Mouse (Mus musculus) limb, embryonic 11.5 days (tissue): ENCODE measurements at regions not wholly inside any gene's neighbourhood (a gene's known extent, or its start where the extent isn't known, plus 50 kb on each side); places are given as distances from the start of the nearest gene placed in this dataset.
"Not testable (repeated sequence)": the region's sequence is repeated elsewhere in the genome, so short reads cannot be mapped to it uniquely, and the experiment has no call there.

Experiments used
- ATAC-seq: fragments of 200-750 bp; cut with Nextera tagmentation; 2 replicates; pipeline ENCODE4 v1.8.0; 2017; ENCODE audit warnings: low read depth; ENCODE audit not compliant: insufficient number of reproducible peaks, low FRiP score, low TSS enrichment
- DNase-seq: peaks from one replicate; pipeline ENCODE4 v3.0.0-alpha.2; 2015; ENCODE audit warnings: low spot score
- H3K27ac ChIP-seq: fragments of 300-500 bp; sonication (generic); replicated peaks from 2 replicates; pipeline ENCODE4 v1.5.1; 2014; ENCODE audit warnings: low read depth, mild to moderate bottlenecking, low read length
- H3K27me3 ChIP-seq: fragments of 300-500 bp; sonication (generic); 2 replicates; pipeline ENCODE4 v1.6.1; 2014; ENCODE audit warnings: mild to moderate bottlenecking, low read length, mixed read lengths; ENCODE audit not compliant: control insufficient read depth, insufficient read depth
- H3K36me3 ChIP-seq: fragments of 300-500 bp; sonication (generic); 2 replicates; pipeline ENCODE4 v1.6.1; 2014; ENCODE audit warnings: mild to moderate bottlenecking, low read length, moderate library complexity, mixed read lengths; ENCODE audit not compliant: control insufficient read depth, insufficient read depth
- H3K4me1 ChIP-seq: fragments of 300-500 bp; sonication (generic); 2 replicates; pipeline ENCODE4 v1.6.1; 2014; ENCODE audit warnings: low read length, mixed read lengths; ENCODE audit not compliant: control insufficient read depth, insufficient read depth
- H3K4me2 ChIP-seq: fragments of 300-500 bp; sonication (generic); 2 replicates; pipeline ENCODE4 v1.6.1; 2014; ENCODE audit warnings: low read depth, mild to moderate bottlenecking, moderate library complexity; ENCODE audit not compliant: severe bottlenecking
- H3K4me3 ChIP-seq: fragments of 300-500 bp; sonication (generic); 2 replicates; pipeline ENCODE4 v1.5.1; 2014; ENCODE audit warnings: low read depth, low read length
- H3K9ac ChIP-seq: fragments of 300-500 bp; sonication (generic); 2 replicates; pipeline ENCODE4 v1.6.1; 2014; ENCODE audit warnings: mild to moderate bottlenecking, low read length
- H3K9me3 ChIP-seq: fragments of 300-500 bp; sonication (generic); 2 replicates; pipeline ENCODE4 v1.6.1; 2016; ENCODE audit warnings: low read length; ENCODE audit not compliant: control insufficient read depth
- WGBS: fragments of 180-500 bp; shearing (Covaris S2); extraction: QIAGEN DNeasy Blood & Tissue Kit; methylation state at CpG from one replicate; pipeline ENCODE4 v1.1.7; 2014; 5-methylcytosine and 5-hydroxymethylcytosine counted together

DNA sequence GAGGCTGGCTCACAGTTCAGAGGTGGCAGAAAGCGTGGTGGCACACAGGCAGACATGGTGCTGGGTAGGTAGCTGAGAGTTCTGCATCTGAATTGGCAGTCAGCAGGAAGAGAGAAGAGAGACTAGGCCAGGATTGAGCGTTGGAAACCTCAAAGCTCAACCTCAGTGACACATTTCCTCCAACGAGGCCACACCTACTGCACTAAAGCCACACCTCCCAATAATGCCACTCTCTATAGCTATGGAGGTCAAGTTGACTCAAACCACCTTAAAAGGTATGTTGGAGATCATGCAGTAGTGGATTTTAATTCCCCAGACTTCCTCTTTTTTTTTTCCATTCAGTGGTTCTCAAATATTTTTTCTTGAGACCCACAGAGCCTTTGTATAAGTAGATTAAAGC is 57.1 kb downstream of the Ccdc54 start:
- no peak overlapping the region for H3K9ac ChIP-seq
- H3K4me1 ChIP-seq: no peaks in the 10 kb centered on the region
- H3K36me3 ChIP-seq: no peaks in the 10 kb centered on the region
- H3K27ac ChIP-seq: no peak overlapping the region
- 70% methylated on average over 3 of the region's 3 CpGs for WGBS
- H3K4me3 ChIP-seq: no peak overlapping the region
- H3K9me3 ChIP-seq: no peaks in the 10 kb centered on the region
- no peak overlapping the region for H3K4me2 ChIP-seq
- no peaks in the 10 kb centered on the region for H3K27me3 ChIP-seq
- DNase-seq: no peak
- ATAC-seq: no peak

GRCm38 (mm10) chr16:50529511-50530416 is 61.2 kb downstream of the Ccdc54 start:
- H3K4me2 ChIP-seq: peak overlapping the region; percentile 95
- H3K27ac ChIP-seq: no peak overlapping the region; the same call in 1 of the 2 replicates
- H3K4me1 ChIP-seq: no peaks in the 10 kb centered on the region
- no peaks in the 10 kb centered on the region for H3K27me3 ChIP-seq
- ATAC-seq: peak; percentile 61; the same call in 1 of the 2 replicates
- peak overlapping the region; percentile 83 for H3K9ac ChIP-seq
- DNase-seq: peak; percentile 95
- H3K36me3 ChIP-seq: no peaks in the 10 kb centered on the region
- H3K4me3 ChIP-seq: peak overlapping the region; percentile 74
- WGBS: under 1% methylated on average over 46 of the region's 46 CpGs
- H3K9me3 ChIP-seq: no peaks in the 10 kb centered on the region

DNA sequence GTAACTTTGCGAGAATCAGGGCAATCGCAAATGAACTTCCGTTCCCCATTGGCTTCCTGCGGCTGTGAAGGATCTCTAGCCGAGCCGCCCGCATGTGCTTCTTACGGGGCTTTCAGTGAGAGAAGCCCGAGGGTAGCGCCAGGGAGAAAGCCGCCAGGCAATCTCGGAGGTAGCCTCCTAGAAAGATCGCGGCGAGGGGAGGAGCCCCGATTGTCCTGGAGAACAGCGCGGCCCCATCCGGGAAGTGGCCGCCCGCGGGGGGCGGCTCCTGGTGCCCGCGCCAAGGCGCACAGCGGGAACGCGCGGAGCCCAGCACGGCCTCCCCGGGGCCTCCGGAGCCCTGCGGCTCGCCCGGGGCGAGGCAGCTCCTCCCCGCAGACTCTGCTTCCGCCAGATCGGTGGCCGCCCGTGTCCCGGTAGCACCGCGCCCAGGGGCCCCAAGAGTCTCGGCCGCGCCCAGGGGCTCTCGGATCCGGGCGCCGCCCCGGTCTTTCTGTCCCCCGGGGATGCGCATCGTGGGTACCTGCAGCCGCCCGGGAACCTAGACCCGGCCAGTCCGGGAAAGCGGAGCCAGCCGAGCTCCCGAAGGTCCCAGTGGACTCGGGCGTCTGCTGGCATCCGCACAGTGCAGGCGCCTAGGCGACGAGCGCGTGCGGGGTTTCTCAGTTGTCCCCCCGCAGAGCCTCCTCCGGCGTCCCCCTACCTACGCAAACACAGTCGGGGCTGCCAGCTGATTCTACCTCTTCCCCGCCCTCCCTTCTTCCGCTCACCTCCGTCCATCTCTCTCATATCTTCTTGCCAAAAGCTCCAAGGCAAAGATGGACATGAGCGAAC is 62.1 kb downstream of the Ccdc54 start:
- peak overlapping the region; percentile 83 for H3K9ac ChIP-seq
- H3K4me3 ChIP-seq: peak overlapping the region; percentile 74
- H3K4me1 ChIP-seq: no peaks in the 10 kb centered on the region
- ATAC-seq (peak; percentile 81), DNase-seq (peak; percentile 82)
- peak overlapping the region; percentile 95 for H3K4me2 ChIP-seq
- no peaks in the 10 kb centered on the region for H3K36me3 ChIP-seq
- peak overlapping the region; percentile 79; the same call in 1 of the 2 replicates for H3K27ac ChIP-seq
- under 1% methylated on average over 81 of the region's 81 CpGs for WGBS
- H3K9me3 ChIP-seq: no peaks in the 10 kb centered on the region
- H3K27me3 ChIP-seq: no peaks in the 10 kb centered on the region

DNA sequence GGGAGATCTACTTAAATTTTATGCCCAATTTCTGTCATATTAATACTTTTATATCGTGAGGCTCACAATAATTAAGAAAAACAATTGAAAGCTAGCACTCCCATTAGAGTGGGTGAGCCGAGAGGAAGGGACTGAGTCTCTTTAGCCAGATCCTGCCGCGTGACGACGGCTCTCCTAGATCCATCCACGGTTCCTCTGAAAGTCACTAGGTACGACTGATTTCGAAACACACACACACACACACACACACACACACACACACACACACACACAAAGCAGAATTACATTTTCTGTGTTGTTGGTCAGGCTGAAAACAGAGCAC is 62.6 kb downstream of the Ccdc54 start:
- WGBS: under 1% methylated on average over 9 of the region's 9 CpGs
- Histone ChIP-seq H3K27ac (peak overlapping the region; percentile 79; the same call in 1 of the 2 replicates), H3K36me3 (no peaks in the 10 kb centered on the region), H3K9ac (peak overlapping the region; percentile 83), H3K27me3 (no peaks in the 10 kb centered on the region), H3K4me3 (peak overlapping the region; percentile 74), H3K4me1 (no peaks in the 10 kb centered on the region), H3K4me2 (peak overlapping the region; percentile 95), H3K9me3 (no peaks in the 10 kb centered on the region)
- ATAC-seq: no peak
- DNase-seq: no peak

DNA sequence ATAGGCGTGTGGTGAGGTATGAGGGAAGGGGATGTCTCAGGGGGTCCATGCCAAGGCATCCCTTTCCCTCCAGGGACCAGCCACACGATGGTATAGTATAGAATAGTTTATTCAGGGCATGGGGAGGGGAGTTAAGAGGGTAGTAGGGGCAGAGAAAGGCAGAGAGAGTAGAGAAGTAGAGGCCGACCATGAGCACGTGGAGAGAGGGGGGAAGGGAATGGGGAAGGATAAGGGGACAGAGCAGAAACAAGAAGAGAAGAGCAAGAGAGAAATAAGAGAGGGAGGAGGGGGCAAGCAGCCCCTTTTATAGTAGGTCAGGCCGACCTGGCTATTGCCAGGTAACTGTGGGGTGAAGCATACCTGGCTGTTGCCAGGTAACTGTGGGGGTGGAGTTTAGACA is 64.0 kb downstream of the Ccdc54 start:
- not testable (repeated sequence) for H3K9me3 ChIP-seq, H3K9ac ChIP-seq, H3K4me1 ChIP-seq, H3K27me3 ChIP-seq, H3K4me2 ChIP-seq, H3K27ac ChIP-seq, ATAC-seq, H3K36me3 ChIP-seq, H3K4me3 ChIP-seq, DNase-seq
- 81% methylated on average over 5 of the region's 5 CpGs for WGBS

GRCm38 (mm10) chr16:50525934-50526366 is 65.0 kb downstream of the Ccdc54 start:
- Histone ChIP-seq H3K27ac (no peak overlapping the region), H3K4me1 (no peaks in the 10 kb centered on the region), H3K9ac (no peak overlapping the region), H3K9me3 (no peaks in the 10 kb centered on the region), H3K4me3 (no peak overlapping the region), H3K36me3 (no peaks in the 10 kb centered on the region), H3K4me2 (no peak overlapping the region), H3K27me3 (no peaks in the 10 kb centered on the region)
- WGBS: 89% methylated on average over 11 of the region's 11 CpGs
- ATAC-seq (no peak), DNase-seq (no peak)

DNA sequence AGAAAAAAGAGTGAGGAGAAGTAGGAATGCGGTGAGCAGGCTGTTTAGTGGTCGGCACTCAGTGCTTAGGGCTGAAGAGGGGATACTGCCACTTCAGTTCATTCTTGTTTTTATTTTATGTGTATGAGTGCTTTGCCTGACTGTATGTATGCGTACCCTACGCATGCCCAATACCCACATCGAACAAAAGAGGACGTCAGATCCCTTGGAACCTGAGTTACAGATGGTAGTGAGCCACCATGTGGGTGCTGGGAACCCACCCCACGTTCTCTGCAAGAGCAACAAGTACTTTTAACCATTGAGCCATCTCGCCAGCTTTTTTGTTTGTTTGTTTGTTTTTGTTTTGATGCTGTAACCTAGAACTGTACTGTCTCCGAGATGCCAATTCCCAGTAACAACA is 65.5 kb downstream of the Ccdc54 start:
- 87% methylated on average over 9 of the region's 9 CpGs for WGBS
- no peaks in the 10 kb centered on the region for H3K36me3 ChIP-seq
- H3K9ac ChIP-seq: no peak overlapping the region
- no peak for DNase-seq
- no peaks in the 10 kb centered on the region for H3K27me3 ChIP-seq
- H3K4me3 ChIP-seq: no peak overlapping the region
- H3K4me1 ChIP-seq: no peaks in the 10 kb centered on the region
- H3K4me2 ChIP-seq: no peak overlapping the region
- no peaks in the 10 kb centered on the region for H3K9me3 ChIP-seq
- H3K27ac ChIP-seq: no peak overlapping the region
- no peak for ATAC-seq

GRCm38 (mm10) chr16:50519610-50520009 is 71.3 kb downstream of the Ccdc54 start:
- Histone ChIP-seq H3K4me2 (no peak overlapping the region), H3K4me3 (no peak overlapping the region), H3K4me1 (no peaks in the 10 kb centered on the region), H3K9ac (no peak overlapping the region), H3K9me3 (no peaks in the 10 kb centered on the region), H3K36me3 (no peaks in the 10 kb centered on the region), H3K27me3 (no peaks in the 10 kb centered on the region), H3K27ac (no peak overlapping the region)
- WGBS: 63% methylated on average over 10 of the region's 10 CpGs
- no peak for ATAC-seq
- DNase-seq: no peak
